23 mouse cellular contexts compared by ENCODE assay signal in genomic region chr1:137806252-137806651, GRCm38 (mm10).
DNase-seq lines count a peak whose midpoint lies in the region; ATAC-seq and TF ChIP-seq lines count a peak whose summit lies in the region.
"Had no signal": no experiment of that assay in that cellular context is flagged by ENCODE, and none has a peak within 500 bp of the region (broad histone marks: within the 10 kb centered on the region; RNA-seq: fewer than 3 reads in every experiment).

No protein-coding gene starts in this region.

- DNase-seq in heart, postnatal 36 days: no peak
- no peak for DNase-seq in spleen, adult 2 months (ENCODE audit: low read depth in 1 of 2, low spot score in 2 of 2)
- no peak for DNase-seq in spleen, postnatal 14 days (ENCODE audit: low spot score in 2 of 2)
- DNase-seq in naive thymus-derived CD4-positive, alpha-beta T cell, adult 2 months (ENCODE audit: low read depth): peak; percentile 58
- peak; percentile 40 for DNase-seq in thymus, postnatal 4 days
- DNase-seq in left cerebral cortex, postnatal 25 days (ENCODE audit: low spot score in 2 of 2): no peak
- no peak for DNase-seq in adrenal gland, adult 8-10 months
- DNase-seq: cerebellum, adult 9-10 months; gastrocnemius, postnatal 10 days; heart, adult 18-20 months; lung, embryonic 14.5 days; lung, postnatal 4 days; right cerebral cortex, postnatal 14 days; spleen, adult 18-20 months had no signal

- no peak for TF ChIP-seq CTCF in spleen, adult 2 months (IDR thresholded peaks at IDR 0.05; ENCODE audit: extremely low read depth, insufficient read depth, insufficient read length, insufficient replicate concordance)

- 66% methylated on average over 8 of the region's 8 CpGs for WGBS in heart, embryonic 15.5 days
- WGBS in spleen, adult 2 months: 17% methylated on average over 8 of the region's 8 CpGs

- H3K4me3 ChIP-seq in heart, embryonic 15.5 days: no peak overlapping the region
- peak overlapping the region; percentile 52 for H3K4me3 ChIP-seq in spleen, adult 2 months (ENCODE audit: extremely low read depth, insufficient read depth, insufficient read length)
- H3K4me3 ChIP-seq: embryonic facial prominence, embryonic 12.5 days; erythroblast, embryonic 14.5 days; forebrain, embryonic 13.5 days; hindbrain, embryonic 13.5 days; intestine, embryonic 15.5 days; limb, embryonic 13.5 days; midbrain, embryonic 13.5 days had no signal

- no peak for ATAC-seq in heart, embryonic 15.5 days (replicated peaks; ENCODE audit: insufficient number of reproducible peaks, insufficient read depth, low FRiP score, low read depth)
- ATAC-seq: forebrain, embryonic 13.5 days; intestine, embryonic 15.5 days; midbrain, embryonic 13.5 days had no signal

- no peaks in the 10 kb centered on the region; the same call in 1 of the 2 replicates for H3K4me1 ChIP-seq in heart, embryonic 15.5 days (replicated peaks)
- peaks cover 2% of the 10 kb centered on the region; the same call in 1 of the 2 replicates for H3K4me1 ChIP-seq in spleen, adult 2 months (ENCODE audit: control insufficient read depth, insufficient read depth, insufficient read length)
- H3K4me1 ChIP-seq: embryonic facial prominence, embryonic 12.5 days; forebrain, embryonic 13.5 days; hindbrain, embryonic 13.5 days; intestine, embryonic 15.5 days; limb, embryonic 13.5 days; midbrain, embryonic 13.5 days had no signal

- no peaks in the 10 kb centered on the region for H3K27me3 ChIP-seq in heart, embryonic 15.5 days
- H3K27me3 ChIP-seq in spleen, adult 2 months (ENCODE audit: control insufficient read depth, insufficient read depth, low read length): no peaks in the 10 kb centered on the region
- H3K27me3 ChIP-seq: embryonic facial prominence, embryonic 12.5 days; forebrain, embryonic 13.5 days; hindbrain, embryonic 13.5 days; intestine, embryonic 15.5 days; limb, embryonic 13.5 days; midbrain, embryonic 13.5 days had no signal

- H3K9ac ChIP-seq in heart, embryonic 15.5 days: no peak overlapping the region
- H3K9ac ChIP-seq: embryonic facial prominence, embryonic 12.5 days; forebrain, embryonic 13.5 days; hindbrain, embryonic 13.5 days; intestine, embryonic 15.5 days; limb, embryonic 13.5 days; lung, embryonic 14.5 days; midbrain, embryonic 13.5 days had no signal

- no peak overlapping the region for H3K4me2 ChIP-seq in heart, embryonic 15.5 days
- H3K4me2 ChIP-seq: embryonic facial prominence, embryonic 12.5 days; forebrain, embryonic 13.5 days; hindbrain, embryonic 13.5 days; intestine, embryonic 15.5 days; limb, embryonic 13.5 days; lung, embryonic 14.5 days; midbrain, embryonic 13.5 days had no signal

- no peaks in the 10 kb centered on the region for H3K9me3 ChIP-seq in heart, embryonic 15.5 days (replicated peaks)
- H3K9me3 ChIP-seq: embryonic facial prominence, embryonic 12.5 days; forebrain, embryonic 13.5 days; hindbrain, embryonic 13.5 days; intestine, embryonic 15.5 days; limb, embryonic 13.5 days; midbrain, embryonic 13.5 days had no signal

- peak overlapping the region; percentile 2; the same call in 1 of the 2 replicates for H3K27ac ChIP-seq in heart, embryonic 15.5 days
- peak overlapping the region; percentile 42 for H3K27ac ChIP-seq in spleen, adult 2 months (ENCODE audit: insufficient read depth, low read length)
- H3K27ac ChIP-seq: embryonic facial prominence, embryonic 12.5 days; forebrain, embryonic 13.5 days; hindbrain, embryonic 13.5 days; intestine, embryonic 15.5 days; limb, embryonic 13.5 days; midbrain, embryonic 13.5 days; stomach, postnatal 0 days had no signal

- H3K36me3 ChIP-seq in heart, embryonic 15.5 days: no peaks in the 10 kb centered on the region
- no peaks in the 10 kb centered on the region for H3K36me3 ChIP-seq in spleen, adult 2 months (ENCODE audit: control insufficient read depth, insufficient read depth, low read length)
- H3K36me3 ChIP-seq: embryonic facial prominence, embryonic 12.5 days; hindbrain, embryonic 13.5 days; intestine, embryonic 15.5 days; limb, embryonic 13.5 days; midbrain, embryonic 13.5 days had no signal

- intact Hi-C loops in heart, postnatal 36 days (cut with DNase I): no loop called here
- intact Hi-C loops in left cerebral cortex, postnatal 25 days (cut with DNase I): no loop called here

- no peak for TF ChIP-seq POLR2A in spleen, adult 2 months (IDR thresholded peaks at IDR 0.05; ENCODE audit: low read depth, low read length)

Comparison
In these comparisons a context has a peak if more than half of its experiments do, and no peak if none do; other contexts are left out.
1. DNase-seq: peak in naive thymus-derived CD4-positive, alpha-beta T cell, adult 2 months (single experiment) and thymus, postnatal 4 days (single experiment); none in heart, postnatal 36 days (0 of 2), spleen, adult 2 months (0 of 2), spleen, postnatal 14 days (0 of 2), left cerebral cortex, postnatal 25 days (0 of 2) and adrenal gland, adult 8-10 months (single experiment).